Mouse (Mus musculus) kidney, adult 2 months (tissue): ENCODE data around the gene Srarp.

Experiments used
- CTCF ChIP-seq: fragments of 200-500 bp; conservative IDR thresholded peaks from 2 replicates; pipeline ENCODE4 v1.5.1; 2011; ENCODE audit warnings: low read depth, mild to moderate bottlenecking, control low read depth, low read length, moderate library complexity, mixed read lengths; ENCODE audit not compliant: insufficient read depth, insufficient read length
- POLR2A ChIP-seq: fragments of 200-500 bp; IDR thresholded peaks from one replicate; pipeline ENCODE4 v1.6.1; 2011; ENCODE audit warnings: low read depth, low read length, control low read depth

GRCm38 (mm10) chr4:141456193-141456938 lies 20.5 kb upstream of the Srarp start:
- TF ChIP-seq POLR2A = no peak
- TF ChIP-seq CTCF = no peak
